Mouse (Mus musculus) lung, embryonic 16.5 days (tissue): ENCODE measurements around the gene Dlst. TPM values are rescaled to one million over a fixed set of nuclear protein-coding genes. Genes with fewer than 3 reads are reported as not detected.
"Not testable (repeated sequence)": the region's sequence is repeated elsewhere in the genome, so short reads cannot be mapped to it uniquely, and the experiment has no call there.

Source experiments
- ATAC-seq: fragments of 200-750 bp; cut with Nextera tagmentation; 2 replicates; pipeline ENCODE4 v1.8.0; 2017; ENCODE audit warnings: low read depth, mild to moderate bottlenecking, moderate library complexity
- H3K27ac ChIP-seq: fragments of 300-500 bp; sonication (generic); 2 replicates; pipeline ENCODE4 v1.5.1; 2014; ENCODE audit warnings: mild to moderate bottlenecking, control low read depth, low read length
- H3K27me3 ChIP-seq: fragments of 300-500 bp; sonication (generic); 2 replicates; pipeline ENCODE4 v1.6.1; 2014; ENCODE audit warnings: low read depth, low read length, mixed read lengths; ENCODE audit not compliant: control insufficient read depth, insufficient read depth
- H3K36me3 ChIP-seq: fragments of 300-500 bp; sonication (generic); 2 replicates; pipeline ENCODE4 v1.6.1; 2014; ENCODE audit warnings: low read length; ENCODE audit not compliant: control insufficient read depth, insufficient read depth
- H3K4me1 ChIP-seq: fragments of 300-500 bp; sonication (generic); replicated peaks from 2 replicates; pipeline ENCODE4 v1.6.1; 2014; ENCODE audit warnings: low read length, mixed read lengths; ENCODE audit not compliant: control insufficient read depth, insufficient read depth
- H3K4me2 ChIP-seq: fragments of 300-500 bp; sonication (generic); 2 replicates; pipeline ENCODE4 v1.6.1; 2014; ENCODE audit warnings: low read depth, low read length, control low read depth
- H3K4me3 ChIP-seq: fragments of 300-500 bp; sonication (generic); 2 replicates; pipeline ENCODE4 v1.5.1; 2014; ENCODE audit warnings: mild to moderate bottlenecking, low read length, control low read depth
- H3K9ac ChIP-seq: fragments of 300-500 bp; sonication (generic); 2 replicates; pipeline ENCODE4 v1.6.1; 2014; ENCODE audit warnings: low read length, control low read depth
- H3K9me3 ChIP-seq: fragments of 300-500 bp; sonication (generic); 2 replicates; pipeline ENCODE4 v1.6.1; 2016; ENCODE audit warnings: low read length; ENCODE audit not compliant: control insufficient read depth
- WGBS: fragments of 180-500 bp; shearing (Covaris S2); extraction: QIAGEN DNeasy Blood & Tissue Kit; methylation state at CpG from one replicate; pipeline ENCODE4 v1.1.7; 2014; 5-methylcytosine and 5-hydroxymethylcytosine counted together
- polyA plus RNA-seq: library from polyadenylated mRNA; unstranded; fragments of >200 nt; fragmentation: Nextera tagmentation; extraction: Ambion mirVana; gene quantifications from 2 replicates; pipeline ENCODE4 v1.2.1, GENCODE M21; 2015

The Dlst gene
- polyA plus RNA-seq, 1 experiment from 2014 or later = 110 TPM

GRCm38 (mm10) chr12:85142803-85143202, 32.2 kb downstream of the Dlst start:
- peaks cover 12% of the 10 kb centered on the region for H3K4me1 ChIP-seq

DNA sequence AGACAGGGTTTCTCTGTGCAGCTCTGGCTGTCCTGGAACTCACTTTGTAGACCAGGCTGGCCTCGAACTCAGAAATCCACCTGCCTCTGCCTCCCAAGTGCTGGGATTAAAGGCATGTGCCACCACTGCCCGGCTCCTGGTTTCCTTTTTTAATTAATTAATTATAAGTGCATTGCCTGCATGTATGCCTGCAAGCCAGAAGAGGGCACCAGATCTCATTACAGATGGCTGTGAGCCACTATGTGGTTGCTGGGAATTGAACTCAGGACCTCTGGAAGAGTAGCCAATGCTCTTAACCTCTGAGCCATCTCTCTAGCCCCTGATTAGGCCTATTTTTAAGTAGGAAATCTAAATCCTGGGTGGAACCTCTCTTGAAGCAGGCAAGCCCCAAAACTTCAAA, 33.6 kb downstream of the Dlst start:
- not testable (repeated sequence) for H3K27ac ChIP-seq, H3K36me3 ChIP-seq, H3K27me3 ChIP-seq, ATAC-seq, H3K9ac ChIP-seq, H3K4me2 ChIP-seq, H3K4me3 ChIP-seq, H3K9me3 ChIP-seq
- 57% methylated on average over 2 of the region's 2 CpGs for WGBS
- peaks cover 12% of the 10 kb centered on the region for H3K4me1 ChIP-seq

More at GRCm38 (mm10) chr12:85142803-85143202, 32.2 kb downstream of the Dlst start:
- peak; percentile 73 for ATAC-seq
- Histone ChIP-seq H3K9ac (no peak overlapping the region), H3K9me3 (no peaks in the 10 kb centered on the region), H3K36me3 (no peaks in the 10 kb centered on the region), H3K4me3 (no peak overlapping the region), H3K4me2 (no peak overlapping the region), H3K27ac (no peak overlapping the region), H3K27me3 (peaks cover 2% of the 10 kb centered on the region)
- WGBS = 19% methylated on average over 4 of the region's 4 CpGs

GRCm38 (mm10) chr12:85144821-85145220, 34.2 kb downstream of the Dlst start:
- Histone ChIP-seq H3K4me1 (peaks cover 12% of the 10 kb centered on the region), H3K27ac (no peak overlapping the region), H3K9ac (no peak overlapping the region), H3K9me3 (no peaks in the 10 kb centered on the region), H3K36me3 (no peaks in the 10 kb centered on the region), H3K27me3 (peaks cover 2% of the 10 kb centered on the region), H3K4me3 (no peak overlapping the region), H3K4me2 (no peak overlapping the region)
- no peak for ATAC-seq
- WGBS = 91% methylated on average over 4 of the region's 4 CpGs

DNA sequence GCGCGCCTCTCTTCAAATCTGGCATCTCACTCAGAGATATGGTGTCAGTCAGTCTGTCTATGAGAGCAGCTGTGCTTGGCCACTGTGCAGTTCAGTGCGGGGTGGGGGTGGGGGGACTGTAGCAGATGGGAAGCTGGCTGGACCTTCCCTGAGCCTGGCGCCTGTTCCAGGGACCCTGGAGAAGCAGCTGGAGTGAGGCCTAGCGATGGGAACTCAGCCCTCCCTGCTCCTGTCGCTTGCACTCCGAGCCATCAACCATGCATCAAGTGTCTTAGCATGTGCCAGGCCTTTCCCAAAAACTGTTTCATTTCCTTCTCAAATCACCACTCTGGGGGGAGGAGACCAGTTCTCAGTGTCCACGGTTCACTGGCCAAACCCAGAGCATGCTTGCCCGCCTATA, 35.0 kb downstream of the Dlst start:
- H3K4me2 ChIP-seq = no peak overlapping the region
- no peaks in the 10 kb centered on the region for H3K9me3 ChIP-seq
- peak overlapping the region; percentile 47 for H3K27ac ChIP-seq
- ATAC-seq = peak; percentile 76
- H3K4me1 ChIP-seq = peaks cover 17% of the 10 kb centered on the region
- 47% methylated on average over 9 of the region's 9 CpGs for WGBS
- no peak overlapping the region for H3K9ac ChIP-seq
- H3K4me3 ChIP-seq = no peak overlapping the region
- H3K27me3 ChIP-seq = peaks cover 2% of the 10 kb centered on the region
- no peaks in the 10 kb centered on the region for H3K36me3 ChIP-seq

DNA sequence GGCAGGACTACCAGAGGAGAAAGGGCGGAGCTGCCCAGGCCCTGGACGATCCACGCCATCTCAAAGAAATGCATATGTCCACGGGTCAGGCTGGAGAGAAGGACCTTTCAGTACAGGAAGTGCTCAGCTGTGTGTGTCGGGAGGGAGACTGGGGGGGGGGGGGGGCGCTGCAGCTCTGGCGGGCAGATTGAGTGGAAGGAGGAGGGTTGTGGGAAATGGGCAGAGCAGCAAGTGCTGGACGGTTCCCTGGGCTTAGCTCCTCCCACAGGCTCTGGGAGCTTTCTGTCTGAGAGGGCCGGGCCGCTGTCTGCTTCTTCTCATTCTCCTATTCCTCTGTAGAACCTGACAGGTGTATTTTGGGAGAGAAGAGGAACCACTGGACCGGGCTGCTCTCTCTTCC, 35.7 kb downstream of the Dlst start:
- Histone ChIP-seq H3K9ac (no peak overlapping the region), H3K4me2 (no peak overlapping the region), H3K4me3 (no peak overlapping the region), H3K36me3 (no peaks in the 10 kb centered on the region), H3K4me1 (peaks cover 24% of the 10 kb centered on the region), H3K9me3 (no peaks in the 10 kb centered on the region), H3K27ac (peak overlapping the region; percentile 47), H3K27me3 (peaks cover 4% of the 10 kb centered on the region; the same call in 1 of the 2 replicates)
- 28% methylated on average over 9 of the region's 11 CpGs for WGBS
- ATAC-seq = peak; percentile 55

DNA sequence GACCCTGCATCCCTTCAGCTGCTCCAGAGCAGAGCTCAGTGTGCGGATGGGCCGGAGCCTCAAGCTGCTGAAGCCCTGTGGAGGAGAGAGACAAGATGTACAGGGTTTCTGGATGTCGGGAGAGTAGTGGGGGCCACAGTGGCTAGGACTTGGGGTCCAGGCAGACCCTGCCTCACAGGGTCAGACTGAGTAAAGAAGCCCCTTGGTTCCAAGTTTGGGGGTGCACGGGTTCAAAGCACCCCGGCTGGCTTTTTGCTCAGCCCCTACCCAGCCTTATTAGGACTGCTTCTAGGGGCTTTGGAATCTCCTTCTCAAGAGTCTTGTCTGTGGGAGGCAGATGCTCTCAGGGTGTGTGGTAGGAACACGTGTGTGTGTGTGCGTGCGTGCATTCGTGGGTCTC, 36.2 kb downstream of the Dlst start:
- no peak overlapping the region for H3K27ac ChIP-seq
- H3K4me2 ChIP-seq = no peak overlapping the region
- H3K9ac ChIP-seq = no peak overlapping the region
- H3K9me3 ChIP-seq = no peaks in the 10 kb centered on the region
- WGBS = 76% methylated on average over 9 of the region's 9 CpGs
- no peak overlapping the region for H3K4me3 ChIP-seq
- H3K4me1 ChIP-seq = peaks cover 25% of the 10 kb centered on the region
- ATAC-seq = no peak
- no peaks in the 10 kb centered on the region for H3K36me3 ChIP-seq
- H3K27me3 ChIP-seq = peaks cover 5% of the 10 kb centered on the region; the same call in 1 of the 2 replicates

DNA sequence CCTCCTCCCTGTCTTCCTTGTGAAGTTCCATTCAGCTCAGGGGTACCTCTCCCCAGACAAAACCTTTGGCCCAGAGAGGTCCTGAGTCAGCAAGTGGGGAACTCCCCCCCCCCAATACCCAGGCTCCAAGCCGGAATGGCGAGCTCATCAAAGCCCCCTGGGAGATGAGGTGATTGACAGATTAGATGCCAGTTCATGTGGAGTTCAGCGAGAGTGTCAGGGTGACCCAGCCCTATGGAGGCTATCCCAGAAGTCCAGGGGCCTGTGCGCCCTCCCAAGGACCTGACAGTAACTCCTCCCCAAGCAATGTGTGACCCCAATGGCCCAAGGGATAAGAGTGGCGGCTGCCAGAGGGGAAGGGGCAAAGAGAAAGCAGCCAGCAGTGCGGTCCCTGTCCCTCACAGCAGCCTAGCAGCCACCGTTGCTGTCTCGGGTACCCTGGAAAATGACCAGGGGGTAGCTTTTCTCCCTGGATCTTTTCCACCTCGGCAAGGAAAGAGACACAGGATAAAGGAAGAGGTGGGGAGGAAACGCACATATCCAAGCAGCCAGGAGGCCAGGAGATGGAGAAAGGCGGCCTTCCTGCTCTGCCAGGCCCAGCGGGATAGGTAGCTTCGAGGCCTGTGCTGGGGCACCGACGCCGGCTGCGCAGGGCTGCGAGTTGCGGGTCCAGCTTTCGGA, 39.8 kb downstream of the Dlst start:
- no peak for ATAC-seq
- Histone ChIP-seq H3K27ac (no peak overlapping the region), H3K9ac (peak overlapping the region; percentile 2), H3K36me3 (no peaks in the 10 kb centered on the region), H3K4me1 (peaks cover 25% of the 10 kb centered on the region), H3K27me3 (peaks cover 5% of the 10 kb centered on the region; the same call in 1 of the 2 replicates), H3K9me3 (no peaks in the 10 kb centered on the region), H3K4me2 (peak overlapping the region; percentile 50), H3K4me3 (peak overlapping the region; percentile 24)
- 8% methylated on average over 20 of the region's 20 CpGs for WGBS

- H3K4me2 ChIP-seq = peak within 1 kb of the TSS; percentile 50
- H3K27me3 ChIP-seq = peaks cover 5% of the 10 kb centered on the region; the same call in 1 of the 2 replicates
- peak within 1 kb of the TSS; percentile 24 for H3K4me3 ChIP-seq
- H3K9ac ChIP-seq = peak within 1 kb of the TSS; percentile 2
- H3K36me3 ChIP-seq = no peaks in the 10 kb centered on the region
- 15% methylated on average over 27 of the region's 28 CpGs for WGBS
- H3K9me3 ChIP-seq = no peaks in the 10 kb centered on the region
- no peak within 1 kb of the TSS for H3K27ac ChIP-seq
- ATAC-seq = peak; percentile 73
- H3K4me1 ChIP-seq = peaks cover 23% of the 10 kb centered on the region
Measured at GRCm38 (mm10) chr12:85151002-85151774, 40.6 kb downstream of the Dlst start, which contains the start of gene Rps6kl1. TSS of gene Rps6kl1 (minus strand) at chr12:85151264.

DNA sequence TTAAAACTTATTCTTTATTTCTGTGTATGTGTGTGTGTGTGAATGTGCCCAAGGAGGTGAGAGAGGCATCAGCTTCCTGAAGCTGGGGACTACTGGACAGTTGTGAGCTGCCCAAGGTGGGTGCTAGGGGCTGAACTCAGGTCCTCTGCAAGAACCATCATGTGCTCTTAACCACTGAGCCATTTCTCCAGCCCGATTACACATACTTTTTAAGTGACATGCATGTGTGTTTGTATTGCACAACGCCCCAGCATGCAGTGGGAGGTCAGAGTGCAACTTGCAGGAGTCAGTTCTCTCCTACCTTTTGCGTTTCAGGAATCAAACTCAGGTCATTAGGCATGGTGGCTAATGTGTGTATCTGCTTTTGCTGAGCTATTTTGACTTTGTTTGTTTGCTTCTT, 42.4 kb downstream of the Dlst start:
- no peak overlapping the region for H3K27ac ChIP-seq
- peaks cover 15% of the 10 kb centered on the region for H3K4me1 ChIP-seq
- WGBS = 54% methylated on average over 3 of the region's 3 CpGs
- no peaks in the 10 kb centered on the region for H3K36me3 ChIP-seq
- H3K4me2 ChIP-seq = no peak overlapping the region
- peaks cover 5% of the 10 kb centered on the region; the same call in 1 of the 2 replicates for H3K27me3 ChIP-seq
- no peak for ATAC-seq
- no peak overlapping the region for H3K4me3 ChIP-seq
- no peak overlapping the region for H3K9ac ChIP-seq
- no peaks in the 10 kb centered on the region for H3K9me3 ChIP-seq
